Mouse (Mus musculus): ENCODE measurements around the gene Alpl.

DNA sequence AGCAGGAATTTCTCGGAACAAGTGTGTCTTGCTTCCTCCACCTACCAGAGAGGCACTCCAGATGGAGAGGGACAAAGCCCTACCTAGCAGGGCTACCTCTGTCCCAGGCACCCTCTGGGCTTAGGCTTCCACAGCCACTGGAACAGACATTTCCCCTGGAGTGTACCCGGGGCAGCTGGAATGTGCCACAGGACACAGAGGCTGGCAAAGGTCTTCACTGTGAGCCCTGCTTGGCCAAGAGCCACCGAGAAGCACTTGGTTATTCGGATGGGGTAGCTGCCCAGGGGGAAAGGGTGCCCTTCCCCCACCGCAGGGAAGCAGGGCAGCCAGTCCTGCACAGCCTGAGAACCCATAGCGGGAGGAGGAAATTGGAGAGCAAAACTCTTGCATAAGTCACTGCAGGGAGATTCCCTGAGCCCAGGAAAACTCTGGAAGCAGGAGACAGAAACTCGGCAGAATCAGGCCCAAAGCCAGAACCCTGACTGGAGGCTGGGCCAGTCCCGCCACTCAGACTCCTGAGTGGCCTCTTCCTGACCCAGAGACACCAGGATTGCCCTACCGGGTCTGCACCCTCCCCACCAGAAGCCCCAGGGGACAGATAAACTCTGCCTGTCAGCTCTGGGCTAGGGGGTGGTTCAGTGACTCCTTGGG, 12.5 kb downstream of the Alpl start:
- no peak for TF ChIP-seq CTCF (IDR thresholded peaks at IDR 0.05)
- no peak for TF ChIP-seq EP300 (IDR thresholded peaks at IDR 0.05)
